8 mouse cellular contexts compared by ENCODE assay signal in the genomic region with DNA sequence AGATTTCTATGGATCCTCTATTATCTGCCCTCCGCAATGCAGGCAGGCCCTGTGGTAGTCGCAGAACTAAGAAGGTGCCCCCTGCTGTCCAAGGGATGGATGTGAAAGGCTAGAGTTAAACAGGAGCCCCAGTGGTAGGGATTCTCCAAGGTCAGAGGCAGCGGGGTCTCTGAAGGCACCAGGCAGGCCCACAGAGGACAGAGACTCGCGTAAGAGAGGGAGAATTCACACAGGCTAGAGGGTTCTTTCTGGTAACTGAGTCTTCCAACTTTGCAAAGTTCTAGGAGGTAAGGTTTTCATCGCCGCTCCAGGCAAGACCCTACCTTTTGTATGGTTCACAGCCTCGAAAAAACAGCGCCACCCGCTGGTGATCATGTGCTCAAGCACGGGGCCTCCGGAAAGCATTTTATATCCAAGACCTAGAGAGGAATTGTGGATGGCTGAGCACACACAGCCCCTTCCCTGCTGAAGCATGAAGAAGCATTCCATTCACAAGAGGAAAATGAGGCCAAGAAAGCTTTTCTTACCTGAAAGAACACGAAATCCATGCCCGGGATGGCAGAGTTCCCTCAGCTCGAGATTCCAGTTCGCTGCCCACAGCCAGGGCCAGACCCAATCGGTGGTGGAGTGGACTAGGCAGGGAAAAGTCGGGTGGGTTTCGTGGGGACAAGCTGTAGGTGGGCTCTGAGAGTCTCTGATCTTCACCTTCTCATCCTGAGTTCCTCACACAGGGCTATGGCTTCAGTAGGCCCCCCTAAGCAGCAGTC.
DNase-seq lines count a peak whose midpoint lies in the region; ATAC-seq lines count a peak whose summit lies in the region.

No protein-coding gene starts in this region.

- H3K9ac ChIP-seq in heart, embryonic 14.5 days (ENCODE audit: low read length): no peak overlapping the region
- H3K9ac ChIP-seq in neural tube, embryonic 11.5 days (ENCODE audit: low read length): peak overlapping the region; percentile 26

- H3K4me2 ChIP-seq in heart, embryonic 14.5 days (ENCODE audit: low read length): peak overlapping the region; percentile 51
- H3K4me2 ChIP-seq in neural tube, embryonic 11.5 days (ENCODE audit: low read depth): peak overlapping the region; percentile 33

- H3K27me3 ChIP-seq in heart, embryonic 14.5 days (ENCODE audit: control insufficient read depth, insufficient read depth, low read length): peaks cover 22% of the 10 kb centered on the region
- H3K27me3 ChIP-seq in neural tube, embryonic 11.5 days (ENCODE audit: control insufficient read depth, insufficient read depth, low read length): peaks cover 2% of the 10 kb centered on the region; the same call in 1 of the 2 replicates

- H3K9me3 ChIP-seq in heart, embryonic 14.5 days (ENCODE audit: control insufficient read depth, low read length): no peaks in the 10 kb centered on the region
- H3K9me3 ChIP-seq in neural tube, embryonic 11.5 days (ENCODE audit: control insufficient read depth, low read length): no peaks in the 10 kb centered on the region

- no peak overlapping the region for H3K4me3 ChIP-seq in heart, embryonic 14.5 days (ENCODE audit: control insufficient read depth in 1 of 2, insufficient read depth in 1 of 2, low read depth in 1 of 2, low read length in 2 of 2)
- 0 out of 2 replicates have a peak overlapping the region, but pooled peaks have one; percentile 6 for H3K4me3 ChIP-seq in neural tube, embryonic 11.5 days (ENCODE audit: low read depth, low read length)

- no peaks in the 10 kb centered on the region for H3K36me3 ChIP-seq in heart, embryonic 14.5 days (ENCODE audit: control insufficient read depth, insufficient read depth, low read length)
- H3K36me3 ChIP-seq in neural tube, embryonic 11.5 days (ENCODE audit: control insufficient read depth, insufficient read depth, low read length): no peaks in the 10 kb centered on the region

- no peak overlapping the region for H3K27ac ChIP-seq in heart, embryonic 14.5 days (replicated peaks in 1 of 2; ENCODE audit: control insufficient read depth in 1 of 2, insufficient read depth in 1 of 2, low read depth in 2 of 2, low read length in 2 of 2)
- H3K27ac ChIP-seq in neural tube, embryonic 11.5 days (ENCODE audit: low read depth, low read length): no peak overlapping the region

- 7% methylated on average over 19 of the region's 19 CpGs for WGBS in heart, embryonic 14.5 days
- 9% methylated on average over 19 of the region's 19 CpGs for WGBS in neural tube, embryonic 11.5 days

- no peak; the same call in 1 of the 2 replicates for ATAC-seq in frontal cortex, adult (ENCODE audit: low TSS enrichment)
- ATAC-seq in heart, embryonic 14.5 days (ENCODE audit: insufficient number of reproducible peaks, insufficient read depth, low FRiP score, low read depth): no peak
- ATAC-seq in neural tube, embryonic 11.5 days (ENCODE audit: insufficient read depth, low FRiP score, low TSS enrichment): peak; percentile 35; the same call in 1 of the 2 replicates
- no peak for ATAC-seq in inflammation-experienced regulatory T-cells, adult 6 months

- peak; percentile 17 to 46 for DNase-seq in frontal cortex, postnatal 14 days (ENCODE audit: low spot score in 2 of 2)
- DNase-seq in A20 (ENCODE audit: low read depth, low spot score): peak; percentile 12
- peak; percentile 76 to 82 for DNase-seq in cerebellum, postnatal 10 days
- peak; percentile 81 to 87 for DNase-seq in kidney, postnatal 4 days
- DNase-seq in neural tube, embryonic 11.5 days (ENCODE audit: low spot score): peak; percentile 84

- H3K4me1 ChIP-seq in heart, embryonic 14.5 days (ENCODE audit: control insufficient read depth in 2 of 2, insufficient read depth in 2 of 2, low read length in 2 of 2): peaks cover 0 to 2% of the 10 kb centered on the region in 2 experiments; a peak in 1 of 4 replicates
- peaks cover 27% of the 10 kb centered on the region for H3K4me1 ChIP-seq in neural tube, embryonic 11.5 days (ENCODE audit: control insufficient read depth, insufficient read depth, low read length)

Comparison
In these comparisons a context has a peak if more than half of its experiments do, and no peak if none do; other contexts are left out.
1. DNase-seq: peak in every context shown above with its lines; median percentile 84 in kidney, postnatal 4 days; 84 in neural tube, embryonic 11.5 days; 79 in cerebellum, postnatal 10 days; 32 in frontal cortex, postnatal 14 days; 12 in A20.